Mouse (Mus musculus): ENCODE measurements around the gene Kif1b. TPM values are rescaled to one million over a fixed set of nuclear protein-coding genes. Genes with fewer than 3 reads are reported as not detected.

The Kif1b gene
- 73.0 TPM for total RNA-seq (2023)

GRCm38 (mm10) chr4:149307596-149308490 lies at the start of gene Kif1b:
Kif1b (minus strand) TSS chr4:149307693.

GRCm38 (mm10) chr4:149166215-149166946 lies 141.1 kb downstream of the Kif1b start, which contains the start of gene Pgd:
Pgd (minus strand) TSS chr4:149166771.

GRCm38 (mm10) chr4:149136982-149137770 lies 170.3 kb downstream of the Kif1b start, which contains the start of gene Cenps:
Cenps (minus strand) TSS chr4:149137629.

GRCm38 (mm10) chr4:149126663-149127062 lies 180.8 kb downstream of the Kif1b start, which contains the start of gene Cort:
Cort (minus strand) TSS chr4:149126763.

Other genes starting within 250 kb of the Kif1b start
- 35.1 TPM for gene Pex14, start 207.8 kb downstream of the Kif1b start, total RNA-seq (2023)
- gene Dffa, start 203.5 kb downstream of the Kif1b start, total RNA-seq (2023), result 23.0 TPM
- gene Cort, start 180.9 kb downstream of the Kif1b start, total RNA-seq (2023), result 1.6 TPM
- 9.7 TPM for gene Cenps, start 170.1 kb downstream of the Kif1b start, total RNA-seq (2023)
- gene Pgd, start 140.9 kb downstream of the Kif1b start, total RNA-seq (2023), result 48.3 TPM
- 92.9 TPM for gene Ube4b, start 119.1 kb upstream of the Kif1b start, total RNA-seq (2023)
- gene Rbp7, start 147.3 kb upstream of the Kif1b start, total RNA-seq (2023), result not detected
- not detected for gene Tmem274, start 169.7 kb upstream of the Kif1b start, total RNA-seq (2023)
- gene Nmnat1, start 177.5 kb upstream of the Kif1b start, total RNA-seq (2023), result 2.9 TPM
- gene Lzic, start 177.5 kb upstream of the Kif1b start, total RNA-seq (2023), result 33.8 TPM
- 0.71 TPM for gene Ctnnbip1, start 210.5 kb upstream of the Kif1b start, total RNA-seq (2023)

Measured in CD4-positive naive resting alpha-beta T cell, adult 57 days (primary cell).